Mouse (Mus musculus) lung, embryonic 15.5 days (tissue): ENCODE measurements around the gene Mycl. TPM values are rescaled to one million over a fixed set of nuclear protein-coding genes. Genes with fewer than 3 reads are reported as not detected.
A peak's percentile ranks its signal among the peaks of the same experiment; 100 is the strongest.
"Not testable (repeated sequence)": the region's sequence is repeated elsewhere in the genome, so short reads cannot be mapped to it uniquely, and the experiment has no call there.

Experiments used
- ATAC-seq: fragments of 200-750 bp; cut with Nextera tagmentation; 2 replicates; pipeline ENCODE4 v1.8.0; 2017; ENCODE audit warnings: moderate number of reproducible peaks, borderline replicate concordance; ENCODE audit not compliant: low FRiP score, low TSS enrichment; ENCODE audit errors: extremely low read depth
- H3K27ac ChIP-seq: fragments of 300-500 bp; sonication (generic); 2 replicates; pipeline ENCODE4 v1.5.1; 2015; ENCODE audit warnings: moderate library complexity, mild to moderate bottlenecking, inconsistent platforms
- H3K27me3 ChIP-seq: fragments of 300-500 bp; sonication (generic); 2 replicates; pipeline ENCODE4 v1.6.1; 2015; ENCODE audit warnings: inconsistent platforms
- H3K36me3 ChIP-seq: fragments of 300-500 bp; sonication (generic); 2 replicates; pipeline ENCODE4 v1.6.1; 2015; ENCODE audit warnings: inconsistent platforms
- H3K4me1 ChIP-seq: fragments of 300-500 bp; sonication (generic); 2 replicates; pipeline ENCODE4 v1.6.1; 2015; ENCODE audit warnings: inconsistent platforms
- H3K4me2 ChIP-seq: fragments of 300-500 bp; sonication (generic); 2 replicates; pipeline ENCODE4 v1.6.1; 2015; ENCODE audit warnings: inconsistent platforms, mild to moderate bottlenecking, moderate library complexity
- H3K4me3 ChIP-seq: fragments of 300-500 bp; sonication (generic); 2 replicates; pipeline ENCODE4 v1.5.1; 2015; ENCODE audit warnings: mild to moderate bottlenecking, inconsistent platforms
- H3K9ac ChIP-seq: fragments of 300-500 bp; sonication (generic); 2 replicates; pipeline ENCODE4 v1.6.1; 2015; ENCODE audit warnings: inconsistent platforms
- H3K9me3 ChIP-seq: fragments of 300-500 bp; sonication (generic); 2 replicates; pipeline ENCODE4 v1.6.1; 2016; ENCODE audit warnings: inconsistent platforms
- WGBS: fragments of 180-500 bp; shearing (Covaris S2); methylation state at CpG from one replicate; pipeline ENCODE4 v1.1.7; 2015; 5-methylcytosine and 5-hydroxymethylcytosine counted together
- polyA plus RNA-seq: library from polyadenylated mRNA; unstranded; fragments of >200 nt; fragmentation: Nextera tagmentation; extraction: Ambion mirVana; gene quantifications from 2 replicates; pipeline ENCODE4 v1.2.1, GENCODE M21; 2015

The Mycl gene
- polyA plus RNA-seq, 1 experiment from 2014 or later: 18.5 TPM

- Histone ChIP-seq H3K27me3 (peaks cover 48% of the 10 kb centered on the region), H3K4me1 (no peaks in the 10 kb centered on the region; the same call in 1 of the 2 replicates), H3K9me3 (no peaks in the 10 kb centered on the region), H3K4me3 (no peak overlapping the region), H3K27ac (no peak overlapping the region), H3K9ac (no peak overlapping the region), H3K4me2 (peak overlapping the region; percentile 28; the same call in 1 of the 2 replicates), H3K36me3 (no peaks in the 10 kb centered on the region)
- ATAC-seq: no peak
- 15% methylated on average over 17 of the region's 17 CpGs for WGBS
These were observed 11.8 kb upstream of the Mycl start for GRCm38 (mm10) chr4:122983486-122984261.

DNA sequence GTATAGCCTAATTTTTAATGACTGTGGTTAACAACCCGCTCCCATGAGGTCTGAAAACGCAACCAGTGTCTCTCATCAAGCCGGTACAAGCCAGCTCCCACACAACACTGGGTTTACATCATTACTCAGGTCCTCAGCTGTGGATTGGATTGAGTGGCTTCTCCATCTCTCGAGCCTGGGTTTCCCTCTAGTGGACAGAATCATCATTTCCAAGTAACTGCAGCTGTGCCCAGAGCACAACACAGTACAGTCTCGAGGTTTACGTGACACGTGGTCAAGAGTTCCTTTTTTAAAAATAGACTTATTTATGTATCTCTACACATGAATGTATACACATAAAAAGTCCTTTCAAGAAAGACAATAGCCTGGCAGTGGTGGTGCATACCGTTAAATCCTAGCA, 10.3 kb upstream of the Mycl start:
- H3K4me1 ChIP-seq: no peaks in the 10 kb centered on the region; the same call in 1 of the 2 replicates
- no peak overlapping the region for H3K27ac ChIP-seq
- H3K36me3 ChIP-seq: no peaks in the 10 kb centered on the region
- ATAC-seq: peak; percentile 85; the same call in 1 of the 2 replicates
- H3K4me2 ChIP-seq: no peak overlapping the region
- no peak overlapping the region for H3K9ac ChIP-seq
- no peaks in the 10 kb centered on the region for H3K9me3 ChIP-seq
- no peak overlapping the region for H3K4me3 ChIP-seq
- WGBS: 31% methylated on average over 8 of the region's 8 CpGs
- peaks cover 43% of the 10 kb centered on the region for H3K27me3 ChIP-seq

DNA sequence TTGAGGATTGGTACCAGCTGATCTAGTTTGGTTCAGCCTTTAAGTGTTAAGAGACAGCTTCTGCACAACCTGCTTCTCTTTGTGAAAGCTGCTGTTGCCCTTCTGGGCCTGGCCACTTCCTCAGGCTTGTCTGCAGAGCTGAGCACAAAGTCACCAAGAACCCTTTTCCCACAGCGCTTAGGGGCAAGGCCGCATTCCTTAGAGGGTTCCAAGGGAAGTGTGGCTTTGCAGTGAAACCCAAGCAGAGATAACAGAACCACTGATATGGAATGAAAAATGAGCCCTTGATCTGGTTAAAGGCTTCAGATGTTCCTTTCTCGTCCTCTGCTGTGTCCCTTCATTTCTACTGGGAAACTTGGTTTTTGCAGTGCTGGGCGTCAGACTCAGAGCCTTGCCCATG, 8.0 kb upstream of the Mycl start:
- Histone ChIP-seq H3K9ac (no peak overlapping the region), H3K36me3 (no peaks in the 10 kb centered on the region), H3K9me3 (no peaks in the 10 kb centered on the region), H3K4me2 (no peak overlapping the region), H3K4me1 (no peaks in the 10 kb centered on the region; the same call in 1 of the 2 replicates), H3K27ac (no peak overlapping the region), H3K27me3 (peaks cover 32% of the 10 kb centered on the region), H3K4me3 (no peak overlapping the region)
- WGBS: 50% methylated on average over 4 of the region's 4 CpGs
- no peak for ATAC-seq

DNA sequence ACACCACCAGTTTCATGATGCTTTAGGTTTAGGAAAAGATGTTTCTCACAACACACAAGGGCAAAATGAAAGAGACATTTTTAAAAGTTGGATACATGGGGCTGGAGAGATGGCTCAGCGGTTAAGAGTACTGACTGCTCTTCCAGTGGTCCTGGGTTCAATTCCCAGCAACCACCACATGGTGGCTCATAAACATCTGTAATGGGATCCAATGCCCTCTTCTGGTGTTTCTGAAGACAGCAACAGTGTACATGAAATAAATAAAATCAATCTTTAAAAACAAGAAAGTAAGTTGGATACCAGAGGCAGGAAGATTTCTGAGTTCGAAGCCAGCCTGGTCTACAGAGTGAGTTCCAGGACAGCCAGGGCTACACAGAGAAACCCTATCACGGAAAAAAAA, 7.4 kb upstream of the Mycl start:
- H3K4me1 ChIP-seq, H3K4me2 ChIP-seq, H3K27ac ChIP-seq, H3K4me3 ChIP-seq, H3K9me3 ChIP-seq, H3K36me3 ChIP-seq, H3K9ac ChIP-seq, ATAC-seq: not testable (repeated sequence)
- H3K27me3 ChIP-seq: peaks cover 27% of the 10 kb centered on the region
- 51% methylated on average over 3 of the region's 3 CpGs for WGBS

DNA sequence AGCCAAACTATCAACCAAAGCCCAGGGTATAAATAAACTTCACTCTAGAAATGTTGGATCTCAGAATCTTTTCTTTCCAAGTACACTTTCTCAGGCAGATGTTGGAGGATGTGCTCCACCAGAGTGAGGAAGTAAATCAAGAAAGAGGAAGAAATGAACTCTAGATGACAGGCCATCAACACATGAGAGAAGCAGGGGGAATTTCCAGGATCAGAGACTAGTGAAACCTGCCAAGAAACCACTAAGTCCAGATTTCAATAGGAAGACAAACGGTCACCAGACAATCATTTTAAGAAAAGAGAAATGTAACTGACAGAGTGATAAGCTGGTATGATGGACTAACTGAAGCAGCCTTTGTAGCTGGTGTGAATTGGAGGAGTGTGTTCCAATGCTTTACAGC, 4.3 kb upstream of the Mycl start:
- WGBS: 60% methylated on average over 1 of the region's 1 CpGs
- H3K4me3 ChIP-seq: no peak overlapping the region
- no peaks in the 10 kb centered on the region; the same call in 1 of the 2 replicates for H3K4me1 ChIP-seq
- no peak for ATAC-seq
- H3K9ac ChIP-seq: no peak overlapping the region
- H3K27me3 ChIP-seq: peaks cover 17% of the 10 kb centered on the region; the same call in 1 of the 2 replicates
- H3K4me2 ChIP-seq: no peak overlapping the region
- no peaks in the 10 kb centered on the region for H3K36me3 ChIP-seq
- H3K27ac ChIP-seq: no peak overlapping the region
- H3K9me3 ChIP-seq: no peaks in the 10 kb centered on the region

GRCm38 (mm10) chr4:122992276-122992675, 3.2 kb upstream of the Mycl start:
- H3K4me1 ChIP-seq: peaks cover 8% of the 10 kb centered on the region
- 41% methylated on average over 3 of the region's 3 CpGs for WGBS
- H3K9ac ChIP-seq: no peak overlapping the region
- H3K4me3 ChIP-seq: no peak overlapping the region
- H3K27me3 ChIP-seq: peaks cover 25% of the 10 kb centered on the region
- no peak overlapping the region for H3K4me2 ChIP-seq
- H3K9me3 ChIP-seq: no peaks in the 10 kb centered on the region
- H3K36me3 ChIP-seq: no peaks in the 10 kb centered on the region
- H3K27ac ChIP-seq: no peak overlapping the region
- no peak for ATAC-seq

DNA sequence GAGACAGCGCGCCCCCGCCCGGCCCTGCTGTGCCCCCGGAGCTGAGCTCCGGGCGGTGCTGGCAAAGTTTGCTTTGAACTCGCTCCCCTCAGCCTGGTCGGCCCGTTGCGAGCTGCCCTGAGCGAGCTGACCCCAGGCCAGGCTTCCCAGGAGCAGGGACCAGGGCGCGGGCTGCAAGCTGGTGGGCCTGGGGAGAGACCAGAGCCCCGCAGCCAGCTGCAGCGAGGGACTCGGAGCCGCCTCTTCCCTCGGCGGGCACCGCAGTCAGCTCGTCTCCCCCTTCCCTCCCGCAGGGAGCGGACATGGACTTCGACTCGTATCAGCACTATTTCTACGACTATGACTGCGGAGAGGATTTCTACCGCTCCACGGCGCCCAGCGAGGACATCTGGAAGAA, 767 bp downstream of the Mycl start:
- Histone ChIP-seq H3K4me1 (peaks cover 8% of the 10 kb centered on the region), H3K27me3 (peaks cover 51% of the 10 kb centered on the region), H3K4me3 (peak overlapping the region; percentile 63), H3K36me3 (no peaks in the 10 kb centered on the region), H3K9ac (peak overlapping the region; percentile 62), H3K9me3 (no peaks in the 10 kb centered on the region), H3K4me2 (peak overlapping the region; percentile 98), H3K27ac (peak overlapping the region; percentile 52; the same call in 1 of the 2 replicates)
- peak; percentile 20; the same call in 1 of the 2 replicates for ATAC-seq
- WGBS: under 1% methylated on average over 32 of the region's 32 CpGs

DNA sequence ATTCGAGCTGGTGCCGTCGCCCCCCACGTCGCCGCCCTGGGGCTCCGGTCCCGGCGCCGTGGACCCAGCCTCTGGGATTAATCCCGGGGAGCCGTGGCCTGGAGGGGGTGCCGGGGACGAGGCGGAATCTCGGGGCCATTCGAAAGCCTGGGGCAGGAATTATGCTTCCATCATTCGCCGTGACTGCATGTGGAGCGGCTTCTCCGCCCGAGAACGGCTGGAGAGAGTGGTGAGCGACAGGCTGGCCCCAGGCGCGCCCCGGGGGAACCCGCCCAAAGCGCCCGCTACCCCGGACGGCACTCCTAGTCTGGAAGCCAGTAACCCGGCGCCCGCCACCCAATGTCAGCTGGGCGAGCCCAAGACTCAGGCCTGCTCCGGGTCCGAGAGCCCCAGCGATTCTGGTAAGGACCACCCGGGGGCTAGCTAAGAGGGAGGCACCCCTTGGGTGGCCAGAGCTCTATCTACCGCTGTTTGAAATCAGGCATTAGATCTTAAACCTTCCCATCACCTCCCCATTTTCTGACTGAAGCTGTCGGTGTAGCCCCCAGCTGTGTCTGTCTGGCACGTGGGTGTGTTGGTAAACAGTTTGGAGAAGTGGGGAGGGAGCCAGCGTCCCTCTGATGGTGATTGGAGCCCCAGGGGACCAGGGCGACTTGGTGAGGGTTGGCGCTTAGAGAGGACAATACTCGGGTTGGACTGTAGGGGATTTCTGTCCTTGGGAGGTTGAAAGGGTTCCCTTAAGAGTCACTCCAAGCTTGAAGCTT, 1.3 kb downstream of the Mycl start:
- no peaks in the 10 kb centered on the region for H3K9me3 ChIP-seq
- peaks cover 8% of the 10 kb centered on the region for H3K4me1 ChIP-seq
- peak; percentile 47 for ATAC-seq
- H3K9ac ChIP-seq: peak overlapping the region; percentile 62
- H3K27me3 ChIP-seq: peaks cover 51% of the 10 kb centered on the region
- peak overlapping the region; percentile 63 for H3K4me3 ChIP-seq
- H3K4me2 ChIP-seq: peak overlapping the region; percentile 98
- H3K27ac ChIP-seq: peak overlapping the region; percentile 52
- WGBS: 1% methylated on average over 47 of the region's 47 CpGs
- no peaks in the 10 kb centered on the region for H3K36me3 ChIP-seq

GRCm38 (mm10) chr4:122998537-122999262, 3.2 kb downstream of the Mycl start:
- peaks cover 8% of the 10 kb centered on the region for H3K4me1 ChIP-seq
- WGBS: 30% methylated on average over 12 of the region's 12 CpGs
- ATAC-seq: no peak
- peak overlapping the region; percentile 28; the same call in 1 of the 2 replicates for H3K4me2 ChIP-seq
- no peak overlapping the region for H3K9ac ChIP-seq
- H3K27ac ChIP-seq: no peak overlapping the region
- H3K27me3 ChIP-seq: peaks cover 51% of the 10 kb centered on the region
- no peaks in the 10 kb centered on the region for H3K9me3 ChIP-seq
- no peaks in the 10 kb centered on the region for H3K36me3 ChIP-seq
- H3K4me3 ChIP-seq: 0 out of 2 replicates have a peak overlapping the region, but pooled peaks have one; percentile 63

- peaks cover 49% of the 10 kb centered on the region for H3K27me3 ChIP-seq
- H3K36me3 ChIP-seq: no peaks in the 10 kb centered on the region
- H3K9ac ChIP-seq: no peak overlapping the region
- H3K9me3 ChIP-seq: no peaks in the 10 kb centered on the region
- H3K4me3 ChIP-seq: no peak overlapping the region
- no peak overlapping the region for H3K27ac ChIP-seq
- WGBS: 27% methylated on average over 4 of the region's 4 CpGs
- H3K4me2 ChIP-seq: no peak overlapping the region
- ATAC-seq: no peak
- peaks cover 8% of the 10 kb centered on the region for H3K4me1 ChIP-seq
These were observed 3.8 kb downstream of the Mycl start for GRCm38 (mm10) chr4:122999263-122999691.

DNA sequence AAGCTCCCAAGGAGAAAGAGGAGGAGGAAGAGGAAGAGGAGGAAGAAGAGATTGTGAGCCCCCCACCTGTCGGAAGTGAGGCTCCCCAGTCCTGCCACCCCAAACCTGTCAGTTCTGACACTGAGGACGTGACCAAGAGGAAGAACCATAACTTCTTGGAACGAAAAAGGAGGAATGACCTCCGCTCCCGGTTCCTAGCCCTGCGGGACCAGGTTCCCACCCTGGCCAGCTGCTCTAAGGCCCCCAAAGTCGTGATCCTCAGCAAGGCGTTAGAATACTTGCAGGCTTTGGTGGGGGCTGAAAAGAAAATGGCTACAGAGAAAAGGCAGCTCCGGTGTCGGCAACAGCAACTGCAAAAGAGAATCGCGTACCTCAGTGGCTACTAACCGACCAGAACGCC, 4.7 kb downstream of the Mycl start:
- WGBS: 78% methylated on average over 14 of the region's 14 CpGs
- no peak overlapping the region for H3K4me3 ChIP-seq
- no peaks in the 10 kb centered on the region for H3K36me3 ChIP-seq
- H3K27me3 ChIP-seq: peaks cover 42% of the 10 kb centered on the region
- ATAC-seq: no peak
- peaks cover 12% of the 10 kb centered on the region for H3K4me1 ChIP-seq
- no peak overlapping the region for H3K9ac ChIP-seq
- no peak overlapping the region for H3K4me2 ChIP-seq
- H3K27ac ChIP-seq: no peak overlapping the region
- H3K9me3 ChIP-seq: no peaks in the 10 kb centered on the region
